Mouse (Mus musculus) midbrain, embryonic 11.5 days (tissue): Measurements from ENCODE around the gene Gm19402. TPM values are rescaled to one million over a fixed set of nuclear protein-coding genes. Genes with fewer than 3 reads are reported as not detected.
"Not testable (repeated sequence)": the region's sequence is repeated elsewhere in the genome, so short reads cannot be mapped to it uniquely, and the experiment has no call there.

Experiments used
- ATAC-seq: fragments of 200-750 bp; cut with Nextera tagmentation; 2 replicates; pipeline ENCODE4 v1.8.0; 2017; ENCODE audit warnings: moderate TSS enrichment, moderate library complexity; ENCODE audit not compliant: low FRiP score
- DNase-seq: peaks from one replicate; pipeline ENCODE4 v3.0.0; 2015; ENCODE audit warnings: low spot score; ENCODE audit errors: missing footprints
- H3K27ac ChIP-seq: fragments of 300-500 bp; sonication (generic); 2 replicates; pipeline ENCODE4 v1.5.1; 2014; ENCODE audit warnings: low read depth, low read length
- H3K27me3 ChIP-seq: fragments of 300-500 bp; sonication (generic); 2 replicates; pipeline ENCODE4 v1.6.1; 2014; ENCODE audit warnings: mild to moderate bottlenecking, low read length, moderate library complexity, mixed read lengths; ENCODE audit not compliant: control insufficient read depth, insufficient read depth
- H3K36me3 ChIP-seq: fragments of 300-500 bp; sonication (generic); 2 replicates; pipeline ENCODE4 v1.6.1; 2014; ENCODE audit warnings: mild to moderate bottlenecking, low read length, moderate library complexity, mixed read lengths; ENCODE audit not compliant: control insufficient read depth, insufficient read depth
- H3K4me1 ChIP-seq: fragments of 300-500 bp; sonication (generic); 2 replicates; pipeline ENCODE4 v1.6.1; 2014; ENCODE audit warnings: low read length; ENCODE audit not compliant: control insufficient read depth, insufficient read depth
- H3K4me2 ChIP-seq: fragments of 300-500 bp; sonication (generic); 2 replicates; pipeline ENCODE4 v1.6.1; 2014; ENCODE audit warnings: mild to moderate bottlenecking, moderate library complexity
- H3K4me3 ChIP-seq: fragments of 300-500 bp; sonication (generic); 2 replicates; pipeline ENCODE4 v1.5.1; 2014; ENCODE audit warnings: low read depth, low read length
- H3K9ac ChIP-seq: fragments of 300-500 bp; sonication (generic); 2 replicates; pipeline ENCODE4 v1.6.1; 2014; ENCODE audit warnings: low read length
- H3K9me3 ChIP-seq: fragments of 300-500 bp; sonication (generic); 2 replicates; pipeline ENCODE4 v1.6.1; 2016; ENCODE audit warnings: low read length; ENCODE audit not compliant: control insufficient read depth
- WGBS: fragments of 180-500 bp; shearing (Covaris S2); extraction: QIAGEN DNeasy Blood & Tissue Kit; methylation state at CpG from one replicate; pipeline ENCODE4 v1.1.7; 2014; 5-methylcytosine and 5-hydroxymethylcytosine counted together
- polyA plus RNA-seq: library from polyadenylated mRNA; unstranded; fragments of >200 nt; fragmentation: Nextera tagmentation; extraction: Ambion mirVana; gene quantifications from 2 replicates; pipeline ENCODE4 v1.2.1, GENCODE M21; 2014

The Gm19402 gene
- polyA plus RNA-seq = not detected in 2 replicates

DNA sequence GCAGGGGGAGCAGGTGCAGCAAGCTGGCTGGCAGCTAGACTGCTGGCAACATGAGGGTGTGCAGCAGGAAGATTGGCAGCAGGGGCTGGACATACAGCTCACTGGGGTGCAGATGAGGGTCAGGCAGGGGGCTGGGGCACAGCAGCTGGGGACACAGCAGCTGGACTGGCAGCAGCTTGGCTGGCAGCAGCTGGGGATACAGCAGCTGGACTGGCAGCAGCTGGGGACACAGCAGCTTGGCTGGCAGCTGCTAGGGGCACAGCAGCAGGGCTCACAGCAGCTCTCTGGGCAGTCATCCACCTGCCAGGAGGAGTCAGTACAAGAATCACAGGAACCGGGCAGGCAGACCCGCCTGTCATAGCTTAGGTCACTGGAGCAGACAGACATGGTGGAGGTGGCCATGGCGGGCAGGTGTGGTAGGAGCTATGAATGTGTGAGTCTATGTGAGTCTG, at the start of gene Gm19402:
Gene Gm19402, minus strand, starts transcription at position 402 of the 452 bp plus-strand sequence.
- not testable (repeated sequence) for H3K27ac ChIP-seq, H3K4me3 ChIP-seq, H3K9ac ChIP-seq, H3K4me1 ChIP-seq, H3K36me3 ChIP-seq, H3K4me2 ChIP-seq, H3K9me3 ChIP-seq, ATAC-seq, DNase-seq
- H3K27me3 ChIP-seq = peaks cover 15% of the 10 kb centered on the region
- 75% methylated on average over 3 of the region's 3 CpGs for WGBS

DNA sequence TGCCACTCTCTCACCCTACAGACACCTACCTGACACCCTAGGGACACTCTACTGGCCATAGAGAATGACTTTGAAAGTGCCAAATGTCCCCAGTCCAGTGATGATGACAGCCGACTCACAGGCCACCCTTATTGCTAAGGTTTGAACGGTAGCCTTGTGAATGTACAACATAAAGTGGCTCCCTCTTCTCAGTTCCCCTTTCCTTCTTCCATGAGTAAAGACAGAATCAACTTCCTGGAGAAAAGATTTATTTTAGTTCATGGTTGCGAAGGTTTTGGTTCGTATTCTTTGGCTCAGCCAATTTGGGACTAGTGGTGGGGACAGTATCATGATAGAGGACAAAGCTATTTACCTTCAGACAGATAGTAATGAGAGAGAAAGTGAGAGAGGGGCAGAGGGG, 48.4 kb upstream of the Gm19402 start:
- 95% methylated on average over 4 of the region's 4 CpGs for WGBS
- no peak for ATAC-seq
- H3K27me3 ChIP-seq = no peaks in the 10 kb centered on the region
- no peak overlapping the region for H3K9ac ChIP-seq
- H3K4me3 ChIP-seq = no peak overlapping the region
- no peaks in the 10 kb centered on the region for H3K9me3 ChIP-seq
- 0 out of 2 replicates have a peak, but pooled peaks cover 3% of the 10 kb centered on the region for H3K4me1 ChIP-seq
- no peak overlapping the region for H3K4me2 ChIP-seq
- no peak for DNase-seq
- H3K27ac ChIP-seq = no peak overlapping the region
- H3K36me3 ChIP-seq = no peaks in the 10 kb centered on the region

GRCm38 (mm10) chr10:77735928-77736327, 45.4 kb upstream of the Gm19402 start:
- no peaks in the 10 kb centered on the region for H3K27me3 ChIP-seq
- no peaks in the 10 kb centered on the region for H3K9me3 ChIP-seq
- DNase-seq (no peak), ATAC-seq (no peak)
- H3K27ac ChIP-seq = no peak overlapping the region
- no peak overlapping the region for H3K9ac ChIP-seq
- no peak overlapping the region for H3K4me3 ChIP-seq
- H3K36me3 ChIP-seq = no peaks in the 10 kb centered on the region
- H3K4me2 ChIP-seq = no peak overlapping the region
- WGBS = 96% methylated on average over 1 of the region's 1 CpGs
- 0 out of 2 replicates have a peak, but pooled peaks cover 3% of the 10 kb centered on the region for H3K4me1 ChIP-seq

GRCm38 (mm10) chr10:77729241-77729640, 38.7 kb upstream of the Gm19402 start:
- Histone ChIP-seq H3K4me3 (no peak overlapping the region), H3K9ac (no peak overlapping the region), H3K27me3 (no peaks in the 10 kb centered on the region), H3K4me2 (no peak overlapping the region), H3K36me3 (no peaks in the 10 kb centered on the region), H3K27ac (no peak overlapping the region), H3K9me3 (no peaks in the 10 kb centered on the region), H3K4me1 (no peaks in the 10 kb centered on the region)
- no peak for DNase-seq
- no peak for ATAC-seq
- 52% methylated on average over 4 of the region's 4 CpGs for WGBS

DNA sequence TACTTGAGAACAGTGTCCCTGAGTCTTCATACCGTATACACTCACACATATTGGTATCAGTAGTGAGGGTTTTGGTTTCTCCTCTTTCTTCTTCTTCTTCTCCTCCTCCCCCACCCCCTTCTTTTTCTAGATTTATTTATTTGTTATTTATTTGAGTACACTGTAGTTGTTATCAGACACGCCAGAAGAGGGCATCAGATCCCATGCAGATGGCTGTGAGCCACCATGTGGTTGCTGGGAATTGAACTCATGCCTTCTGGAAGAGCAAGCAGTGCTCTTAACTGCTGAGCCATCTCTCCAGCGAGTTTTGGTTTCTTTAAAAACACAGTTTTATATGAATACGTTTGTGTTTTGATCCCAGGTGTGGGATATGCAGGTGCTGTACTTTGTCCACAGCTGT, 37.7 kb upstream of the Gm19402 start:
- Histone ChIP-seq H3K9me3 (no peaks in the 10 kb centered on the region), H3K4me3 (no peak overlapping the region), H3K36me3 (no peaks in the 10 kb centered on the region), H3K9ac (no peak overlapping the region), H3K27me3 (no peaks in the 10 kb centered on the region), H3K4me2 (no peak overlapping the region), H3K4me1 (no peaks in the 10 kb centered on the region), H3K27ac (no peak overlapping the region)
- ATAC-seq (no peak), DNase-seq (no peak)
- WGBS = 63% methylated on average over 4 of the region's 4 CpGs

- 44% methylated on average over 3 of the region's 3 CpGs for WGBS
- Histone ChIP-seq H3K27me3 (no peaks in the 10 kb centered on the region), H3K9ac (no peak within 1 kb of the TSS), H3K4me2 (no peak within 1 kb of the TSS), H3K27ac (no peak within 1 kb of the TSS), H3K36me3 (no peaks in the 10 kb centered on the region), H3K4me1 (no peaks in the 10 kb centered on the region), H3K4me3 (no peak within 1 kb of the TSS), H3K9me3 (no peaks in the 10 kb centered on the region)
- ATAC-seq (no peak), DNase-seq (no peak)
These were observed 35.6 kb upstream of the Gm19402 start, which contains the start of gene Gm10100 for GRCm38 (mm10) chr10:77726186-77726585. Gene Gm10100, plus strand, starts transcription at chr10:77726486.

DNA sequence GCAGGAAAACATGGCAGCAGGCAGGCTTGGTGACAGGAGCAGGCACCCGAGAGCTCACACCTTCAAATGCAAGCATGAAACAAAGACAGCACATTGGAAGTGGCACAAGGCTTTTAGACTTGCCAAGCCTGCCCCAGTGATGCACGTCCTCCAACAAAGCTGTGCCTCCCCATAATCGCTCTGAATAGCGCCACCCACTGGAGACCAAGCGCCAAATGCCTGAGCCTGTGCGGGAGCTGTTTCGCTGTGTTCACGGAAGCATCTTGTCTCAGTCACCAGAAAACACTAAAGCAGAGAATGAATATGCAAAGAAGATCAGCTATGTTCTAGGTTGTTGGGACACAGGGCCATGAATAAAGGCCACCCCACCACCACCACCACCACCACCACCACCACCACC, 34.3 kb upstream of the Gm19402 start:
- Histone ChIP-seq H3K27ac (no peak overlapping the region), H3K4me1 (no peaks in the 10 kb centered on the region), H3K4me3 (no peak overlapping the region), H3K27me3 (no peaks in the 10 kb centered on the region), H3K4me2 (no peak overlapping the region), H3K9me3 (no peaks in the 10 kb centered on the region), H3K9ac (no peak overlapping the region), H3K36me3 (no peaks in the 10 kb centered on the region)
- DNase-seq = no peak
- ATAC-seq = no peak
- 75% methylated on average over 8 of the region's 8 CpGs for WGBS

GRCm38 (mm10) chr10:77720299-77720698, 29.7 kb upstream of the Gm19402 start, which contains the start of gene Krtap12-1:
Gene Krtap12-1, plus strand, starts transcription at chr10:77720599.
- H3K36me3 ChIP-seq, H3K9me3 ChIP-seq, H3K27ac ChIP-seq, H3K9ac ChIP-seq, H3K4me2 ChIP-seq, H3K4me3 ChIP-seq, ATAC-seq, H3K4me1 ChIP-seq, DNase-seq, H3K27me3 ChIP-seq: not testable (repeated sequence)
- 82% methylated on average over 1 of the region's 1 CpGs for WGBS

- Histone ChIP-seq H3K4me2 (no peak within 1 kb of the TSS), H3K27me3 (no peaks in the 10 kb centered on the region), H3K36me3 (no peaks in the 10 kb centered on the region), H3K9me3 (no peaks in the 10 kb centered on the region), H3K4me1 (no peaks in the 10 kb centered on the region), H3K9ac (no peak within 1 kb of the TSS), H3K27ac (no peak within 1 kb of the TSS), H3K4me3 (no peak within 1 kb of the TSS)
- WGBS = 90% methylated on average over 1 of the region's 1 CpGs
- ATAC-seq (no peak), DNase-seq (no peak)
These were observed 24.9 kb upstream of the Gm19402 start, which contains the start of gene Gm10142 for GRCm38 (mm10) chr10:77715507-77715906. Gene Gm10142, plus strand, starts transcription at chr10:77715807.
